Mouse (Mus musculus): ENCODE data around the gene Parp3. TPM values are rescaled to one million over a fixed set of nuclear protein-coding genes. Genes with fewer than 3 reads are reported as not detected.
A peak's percentile ranks its signal among the peaks of the same experiment; 100 is the strongest.
"Not testable (repeated sequence)": the region's sequence is repeated elsewhere in the genome, so short reads cannot be mapped to it uniquely, and the experiment has no call there.

The Parp3 gene
- polyA plus RNA-seq (2015; fragmentation: Nextera tagmentation; extraction: Ambion mirVana), result 1.2 and 1.6 TPM in 2 replicates

DNA sequence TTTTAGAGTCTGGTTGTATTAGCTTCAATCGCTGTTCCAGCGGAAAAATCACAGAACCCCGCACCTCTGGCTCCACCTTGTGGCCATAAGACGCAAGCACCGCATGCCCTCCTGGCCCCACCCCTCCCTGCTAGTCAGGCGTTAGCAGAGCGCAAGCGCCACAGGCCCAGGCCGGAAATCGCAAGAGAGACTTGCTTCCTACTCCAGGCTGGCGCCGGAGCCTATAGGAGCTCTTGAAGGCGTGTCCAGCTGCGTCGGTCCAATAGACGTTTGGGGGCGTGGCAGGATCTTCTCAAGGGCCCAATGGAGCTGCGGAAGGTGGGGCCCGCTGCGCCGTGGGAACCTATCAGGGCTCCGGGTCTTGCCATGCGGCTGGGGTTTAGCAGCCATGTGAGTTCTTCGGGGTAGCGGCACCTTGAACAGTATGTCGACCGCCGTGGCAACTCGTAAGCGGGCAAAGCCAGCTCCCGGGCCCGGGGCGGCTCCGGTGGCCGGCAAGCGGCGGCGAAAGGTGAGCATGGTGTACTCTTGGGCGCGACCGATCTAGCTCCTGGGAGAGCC lies at the start of gene Parp3:
Gene Parp3, minus strand, starts transcription at position 26 of the 561 bp plus-strand sequence.
- H3K9ac ChIP-seq, result peak within 1 kb of the TSS; percentile 85
- peaks cover 5% of the 10 kb centered on the region; the same call in 1 of the 2 replicates for H3K27me3 ChIP-seq (replicated peaks)
- peak within 1 kb of the TSS; percentile 75 for H3K4me3 ChIP-seq
- H3K9me3 ChIP-seq, result no peaks in the 10 kb centered on the region
- peak; percentile 95 for ATAC-seq (ENCODE audit: extremely low read depth, insufficient number of reproducible peaks, low FRiP score, low TSS enrichment)
- peak within 1 kb of the TSS; percentile 70 for H3K27ac ChIP-seq (replicated peaks)
- peaks cover 21% of the 10 kb centered on the region for H3K36me3 ChIP-seq
- H3K4me1 ChIP-seq, result peaks cover 45% of the 10 kb centered on the region
- under 1% methylated on average over 41 of the region's 41 CpGs for WGBS
- H3K4me2 ChIP-seq, result peak within 1 kb of the TSS; percentile 99

DNA sequence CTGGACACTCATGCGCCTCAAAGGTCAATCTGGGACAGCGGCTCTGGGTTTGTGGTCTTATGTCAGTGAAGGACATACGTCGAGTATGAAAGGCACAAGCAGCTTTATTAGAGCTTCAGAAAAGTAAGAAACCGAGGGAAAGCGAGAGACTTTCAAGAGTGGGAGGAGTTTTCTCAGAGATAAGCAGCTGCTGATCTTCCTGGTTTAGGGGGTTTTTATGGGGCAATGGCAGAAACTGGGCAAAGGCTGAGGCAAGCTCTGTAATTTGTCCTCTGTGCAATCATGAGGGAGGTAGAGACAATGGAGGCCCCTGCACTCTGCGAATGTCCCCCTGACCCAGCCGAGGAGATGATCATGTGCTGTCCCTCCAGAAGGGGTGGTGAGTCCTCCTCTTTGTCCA lies 43.2 kb upstream of the Parp3 start:
- no peak for ATAC-seq (ENCODE audit: extremely low read depth, insufficient number of reproducible peaks, low FRiP score, low TSS enrichment)
- Histone ChIP-seq H3K4me3 (no peak overlapping the region), H3K27ac (replicated peaks) (no peak overlapping the region), H3K27me3 (replicated peaks) (peaks cover 12% of the 10 kb centered on the region), H3K36me3 (no peaks in the 10 kb centered on the region), H3K4me2 (no peak overlapping the region), H3K9me3 (no peaks in the 10 kb centered on the region), H3K9ac (no peak overlapping the region), H3K4me1 (no peaks in the 10 kb centered on the region)
- WGBS, result 65% methylated on average over 8 of the region's 8 CpGs

DNA sequence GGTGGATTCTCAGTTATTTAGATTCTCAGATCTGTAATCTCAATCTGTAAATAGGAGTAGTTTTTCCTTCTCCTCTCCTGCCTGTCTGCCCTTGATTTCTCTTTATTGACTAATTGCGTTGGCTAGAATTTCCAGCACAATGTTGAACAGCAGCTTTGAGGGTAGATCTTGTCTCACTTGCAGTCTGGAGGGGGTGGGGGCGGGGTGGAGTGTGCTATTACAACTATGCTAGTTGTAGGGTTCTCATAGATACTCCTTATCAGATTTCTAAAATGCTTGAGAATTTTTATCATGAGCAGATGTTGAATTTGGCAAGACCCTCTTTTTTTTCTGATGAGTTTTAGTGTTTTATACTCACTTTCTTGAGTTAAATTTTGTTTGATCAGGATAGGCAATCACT lies 42.7 kb upstream of the Parp3 start:
- no peak overlapping the region for H3K27ac ChIP-seq (replicated peaks)
- no peaks in the 10 kb centered on the region for H3K36me3 ChIP-seq
- H3K27me3 ChIP-seq (replicated peaks), result peaks cover 16% of the 10 kb centered on the region
- no peaks in the 10 kb centered on the region for H3K4me1 ChIP-seq
- 63% methylated on average over 2 of the region's 2 CpGs for WGBS
- no peak overlapping the region for H3K4me3 ChIP-seq
- no peaks in the 10 kb centered on the region for H3K9me3 ChIP-seq
- H3K4me2 ChIP-seq, result no peak overlapping the region
- no peak for ATAC-seq (ENCODE audit: extremely low read depth, insufficient number of reproducible peaks, low FRiP score, low TSS enrichment)
- no peak overlapping the region for H3K9ac ChIP-seq

DNA sequence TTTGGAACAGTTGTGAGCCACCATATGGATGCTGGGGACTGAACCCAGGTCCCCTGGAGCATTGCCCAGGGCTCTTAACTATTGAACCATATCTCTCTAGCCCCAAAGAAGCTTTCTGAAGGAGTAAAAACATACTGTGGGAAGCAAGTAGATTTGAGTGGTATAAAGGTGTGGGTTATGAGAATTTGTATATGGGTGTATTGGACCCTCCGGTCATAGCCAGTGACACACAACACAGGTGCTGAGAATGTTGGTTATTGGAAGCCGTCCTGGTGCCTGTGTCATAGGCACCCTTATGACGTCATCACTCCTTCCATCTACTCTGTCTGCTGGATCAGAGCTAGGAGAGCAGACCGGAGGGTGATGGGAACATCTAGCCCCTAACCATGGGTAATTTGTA lies 37.5 kb upstream of the Parp3 start, which contains the start of gene Iqcf5:
Gene Iqcf5, plus strand, starts transcription at position 301 of the 400 bp plus-strand sequence.
- Histone ChIP-seq H3K4me3 (no peak within 1 kb of the TSS), H3K9me3 (no peaks in the 10 kb centered on the region), H3K4me2 (no peak within 1 kb of the TSS), H3K9ac (no peak within 1 kb of the TSS), H3K27ac (replicated peaks) (no peak within 1 kb of the TSS), H3K27me3 (replicated peaks) (peaks cover 36% of the 10 kb centered on the region), H3K36me3 (no peaks in the 10 kb centered on the region), H3K4me1 (peaks cover 14% of the 10 kb centered on the region)
- no peak for ATAC-seq (ENCODE audit: extremely low read depth, insufficient number of reproducible peaks, low FRiP score, low TSS enrichment)
- WGBS, result 79% methylated on average over 4 of the region's 4 CpGs

DNA sequence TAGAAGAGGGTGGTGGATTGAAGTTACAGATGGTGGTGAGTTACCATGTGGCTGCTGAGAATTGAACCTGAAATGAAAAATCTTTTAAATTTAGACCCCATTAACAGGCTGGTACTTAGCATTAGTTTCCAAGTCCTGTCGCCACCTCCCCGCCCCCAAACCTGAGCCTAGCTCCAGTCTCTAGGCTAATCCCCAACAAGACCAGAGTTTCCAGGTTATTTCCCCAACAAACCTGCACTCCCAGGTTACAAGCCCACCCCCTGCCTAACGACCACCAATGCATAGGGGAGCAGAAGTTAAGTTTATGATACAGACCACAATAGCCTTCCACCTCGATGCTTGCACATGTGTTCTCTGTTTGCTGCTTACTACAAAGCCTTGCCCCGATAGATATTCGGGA lies 36.8 kb upstream of the Parp3 start:
- no peak overlapping the region for H3K4me3 ChIP-seq
- H3K4me2 ChIP-seq, result no peak overlapping the region
- peaks cover 14% of the 10 kb centered on the region for H3K4me1 ChIP-seq
- no peak for ATAC-seq (ENCODE audit: extremely low read depth, insufficient number of reproducible peaks, low FRiP score, low TSS enrichment)
- H3K9ac ChIP-seq, result no peak overlapping the region
- H3K36me3 ChIP-seq, result no peaks in the 10 kb centered on the region
- WGBS, result 65% methylated on average over 6 of the region's 6 CpGs
- H3K27ac ChIP-seq (replicated peaks), result no peak overlapping the region
- H3K27me3 ChIP-seq (replicated peaks), result peaks cover 39% of the 10 kb centered on the region
- no peaks in the 10 kb centered on the region for H3K9me3 ChIP-seq

DNA sequence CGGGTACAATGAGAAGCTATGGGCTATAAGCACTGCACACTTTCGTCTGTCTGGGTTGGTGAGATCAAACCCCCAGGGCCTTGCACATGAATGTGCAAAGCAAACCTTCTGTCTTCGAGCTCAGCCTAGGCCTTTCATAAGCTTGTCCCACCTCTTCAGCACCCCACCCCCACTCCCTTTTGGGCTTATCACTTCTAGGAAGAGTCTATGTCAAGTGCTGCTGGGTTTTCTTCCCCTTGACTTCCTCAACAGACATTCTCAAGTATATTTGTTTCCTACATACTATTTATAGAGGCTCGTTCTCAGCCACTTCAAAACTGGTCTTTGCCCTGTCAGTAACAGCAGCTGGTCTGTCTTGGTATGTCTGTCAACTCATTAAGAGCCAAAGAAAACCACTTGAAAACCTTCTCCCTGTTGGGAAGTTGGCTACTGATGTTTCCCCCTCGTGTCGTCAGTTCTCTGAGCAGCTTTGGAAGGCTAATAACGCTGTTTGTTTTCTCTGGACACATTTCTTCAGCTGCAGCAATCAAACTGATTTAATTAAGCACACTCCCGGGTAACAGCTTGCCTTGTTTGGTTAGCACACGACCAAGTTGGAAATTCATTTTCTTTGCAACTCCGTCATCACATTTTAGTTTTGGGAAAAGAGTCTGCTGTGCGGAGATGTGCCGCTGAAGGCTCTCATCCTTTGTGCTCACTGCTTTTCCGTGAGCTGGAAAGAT lies 36.1 kb upstream of the Parp3 start:
- WGBS, result 39% methylated on average over 13 of the region's 13 CpGs
- ATAC-seq (ENCODE audit: extremely low read depth, insufficient number of reproducible peaks, low FRiP score, low TSS enrichment), result no peak
- Histone ChIP-seq H3K27me3 (replicated peaks) (peaks cover 43% of the 10 kb centered on the region), H3K4me1 (peaks cover 14% of the 10 kb centered on the region), H3K9me3 (no peaks in the 10 kb centered on the region), H3K36me3 (no peaks in the 10 kb centered on the region), H3K9ac (no peak overlapping the region), H3K27ac (replicated peaks) (no peak overlapping the region), H3K4me2 (peak overlapping the region; percentile 29), H3K4me3 (no peak overlapping the region)

DNA sequence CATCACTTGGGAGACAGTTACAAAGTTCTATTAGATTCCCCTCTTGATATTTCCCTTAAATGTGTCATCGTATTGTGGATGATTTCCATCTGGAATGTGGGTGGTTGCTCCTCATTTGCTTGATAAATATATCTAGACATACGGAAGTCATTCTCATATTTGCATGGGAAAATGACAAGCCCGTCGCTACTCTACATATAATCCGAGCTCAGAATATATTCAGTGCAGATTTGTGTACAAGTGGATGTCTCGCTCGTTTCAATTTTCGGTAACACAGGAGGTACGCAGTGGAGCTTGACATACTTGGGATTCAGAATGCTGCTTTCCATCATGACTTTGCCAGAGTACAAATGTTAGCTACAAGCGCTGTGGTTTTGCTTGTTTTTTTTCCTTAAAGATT lies 32.6 kb upstream of the Parp3 start:
- H3K27me3 ChIP-seq (replicated peaks), result peaks cover 38% of the 10 kb centered on the region
- H3K4me3 ChIP-seq, result no peak overlapping the region
- no peak overlapping the region for H3K27ac ChIP-seq (replicated peaks)
- H3K36me3 ChIP-seq, result no peaks in the 10 kb centered on the region
- H3K4me1 ChIP-seq, result peaks cover 14% of the 10 kb centered on the region
- ATAC-seq (ENCODE audit: extremely low read depth, insufficient number of reproducible peaks, low FRiP score, low TSS enrichment), result no peak
- WGBS, result 85% methylated on average over 10 of the region's 10 CpGs
- no peak overlapping the region for H3K4me2 ChIP-seq
- no peak overlapping the region for H3K9ac ChIP-seq
- no peaks in the 10 kb centered on the region for H3K9me3 ChIP-seq

DNA sequence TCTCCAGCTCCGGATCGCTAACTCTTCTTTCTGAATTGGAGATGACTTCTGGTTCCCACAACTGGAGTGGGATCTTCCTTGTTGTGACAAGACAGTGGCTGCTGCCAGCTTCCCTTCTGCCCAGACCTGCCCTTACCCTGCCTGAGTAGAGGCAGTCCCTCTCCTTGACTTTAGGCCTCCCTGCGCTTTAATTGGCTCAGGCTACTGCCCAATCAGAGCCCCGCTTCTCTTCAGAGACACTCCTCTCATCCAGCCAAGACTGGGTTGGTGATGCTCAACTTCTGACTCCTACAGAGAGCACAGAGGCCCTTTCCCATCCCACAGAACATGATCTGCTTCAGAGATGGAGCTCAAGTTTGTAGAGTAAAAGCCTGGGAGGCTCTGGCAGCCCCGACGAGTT lies 27.5 kb upstream of the Parp3 start:
- H3K9me3 ChIP-seq, result no peaks in the 10 kb centered on the region
- WGBS, result 58% methylated on average over 6 of the region's 6 CpGs
- ATAC-seq (ENCODE audit: extremely low read depth, insufficient number of reproducible peaks, low FRiP score, low TSS enrichment), result no peak

DNA sequence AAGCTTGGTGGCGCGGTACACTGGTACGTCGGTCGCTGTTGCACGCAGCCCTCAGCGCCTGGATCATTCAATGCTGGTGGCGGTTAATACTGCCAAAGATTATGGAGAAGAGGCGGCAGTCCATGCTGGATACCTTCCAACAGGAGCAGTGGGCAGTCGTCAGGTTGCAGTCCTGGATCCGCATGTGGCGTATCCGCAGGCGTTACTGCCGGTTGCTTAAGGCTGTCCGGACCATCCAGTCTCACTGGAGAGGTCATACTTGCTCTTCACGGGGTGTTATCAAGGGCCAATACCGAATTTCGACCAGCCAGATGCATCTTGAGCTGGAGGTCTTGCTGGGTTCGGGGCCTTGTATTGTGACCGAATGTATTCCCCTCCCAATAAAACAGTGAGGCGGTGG lies 25.1 kb upstream of the Parp3 start:
- no peak overlapping the region for H3K4me3 ChIP-seq
- no peak for ATAC-seq (ENCODE audit: extremely low read depth, insufficient number of reproducible peaks, low FRiP score, low TSS enrichment)
- peaks cover 16% of the 10 kb centered on the region; the same call in 1 of the 2 replicates for H3K27me3 ChIP-seq (replicated peaks)
- H3K27ac ChIP-seq (replicated peaks), result no peak overlapping the region
- 78% methylated on average over 22 of the region's 22 CpGs for WGBS
- no peaks in the 10 kb centered on the region for H3K36me3 ChIP-seq
- no peaks in the 10 kb centered on the region for H3K4me1 ChIP-seq
- H3K4me2 ChIP-seq, result no peak overlapping the region
- H3K9me3 ChIP-seq, result no peaks in the 10 kb centered on the region
- H3K9ac ChIP-seq, result no peak overlapping the region

More for the DNA sequence above, 27.5 kb upstream of the Parp3 start:
- no peaks in the 10 kb centered on the region for H3K36me3 ChIP-seq
- no peaks in the 10 kb centered on the region for H3K4me1 ChIP-seq
- H3K27me3 ChIP-seq (replicated peaks), result peaks cover 27% of the 10 kb centered on the region
- H3K4me3 ChIP-seq, result no peak overlapping the region
- H3K4me2 ChIP-seq, result no peak overlapping the region
- no peak overlapping the region for H3K9ac ChIP-seq
- no peak overlapping the region for H3K27ac ChIP-seq (replicated peaks)

DNA sequence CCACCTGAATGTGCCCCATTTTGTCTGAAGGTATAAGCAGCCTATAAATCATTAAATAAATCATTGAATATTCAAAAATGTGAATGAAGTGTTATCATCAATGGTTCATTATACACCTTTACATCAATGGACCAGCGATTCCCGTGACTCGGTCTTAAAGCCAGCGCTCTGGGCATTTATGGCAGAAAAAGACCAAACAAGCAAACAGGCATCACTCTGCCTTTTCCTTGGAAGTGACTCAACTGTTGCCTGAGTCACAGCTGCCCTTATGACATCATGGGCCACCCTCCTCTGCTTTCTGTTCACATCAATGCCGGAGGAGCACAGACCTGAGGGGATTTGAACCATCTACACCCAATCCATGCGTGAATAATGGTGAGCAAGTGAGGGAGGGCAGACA lies 22.9 kb upstream of the Parp3 start, which contains the start of gene Iqcf1:
Gene Iqcf1, plus strand, starts transcription at position 301 of the 400 bp plus-strand sequence.
- H3K4me3 ChIP-seq, result no peak within 1 kb of the TSS
- no peaks in the 10 kb centered on the region for H3K9me3 ChIP-seq
- H3K36me3 ChIP-seq, result no peaks in the 10 kb centered on the region
- WGBS, result 83% methylated on average over 6 of the region's 6 CpGs
- no peaks in the 10 kb centered on the region for H3K4me1 ChIP-seq
- H3K27me3 ChIP-seq (replicated peaks), result peaks cover 12% of the 10 kb centered on the region; the same call in 1 of the 2 replicates
- no peak within 1 kb of the TSS for H3K27ac ChIP-seq (replicated peaks)
- no peak within 1 kb of the TSS for H3K4me2 ChIP-seq
- ATAC-seq (ENCODE audit: extremely low read depth, insufficient number of reproducible peaks, low FRiP score, low TSS enrichment), result no peak
- H3K9ac ChIP-seq, result no peak within 1 kb of the TSS

DNA sequence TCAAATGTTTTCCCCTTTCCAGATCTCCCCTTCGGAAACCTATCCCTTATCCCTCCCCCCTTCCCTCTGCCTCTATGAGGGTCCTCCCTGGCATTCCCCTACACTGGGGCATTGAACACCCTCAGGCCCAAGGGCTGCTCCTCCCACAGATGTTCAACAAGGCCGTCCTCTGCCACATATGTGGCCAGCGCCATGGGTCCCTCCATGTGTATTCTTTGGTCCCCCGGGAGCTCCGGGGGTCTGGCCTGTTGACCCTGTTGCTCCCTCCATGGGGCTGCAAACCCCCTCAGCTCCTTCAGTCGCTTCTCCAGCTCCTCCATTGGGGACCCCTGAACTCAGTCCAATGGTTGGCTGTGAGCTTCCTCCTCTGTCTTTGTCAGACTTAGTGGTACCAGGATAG lies 10.9 kb upstream of the Parp3 start:
- H3K4me3 ChIP-seq; H3K27ac ChIP-seq (replicated peaks); ATAC-seq (ENCODE audit: extremely low read depth, insufficient number of reproducible peaks, low FRiP score, low TSS enrichment); H3K4me2 ChIP-seq; H3K9me3 ChIP-seq; H3K27me3 ChIP-seq (replicated peaks); H3K9ac ChIP-seq: not testable (repeated sequence)
- Histone ChIP-seq H3K36me3 (peaks cover 40% of the 10 kb centered on the region), H3K4me1 (peaks cover 11% of the 10 kb centered on the region)
- 87% methylated on average over 6 of the region's 6 CpGs for WGBS

DNA sequence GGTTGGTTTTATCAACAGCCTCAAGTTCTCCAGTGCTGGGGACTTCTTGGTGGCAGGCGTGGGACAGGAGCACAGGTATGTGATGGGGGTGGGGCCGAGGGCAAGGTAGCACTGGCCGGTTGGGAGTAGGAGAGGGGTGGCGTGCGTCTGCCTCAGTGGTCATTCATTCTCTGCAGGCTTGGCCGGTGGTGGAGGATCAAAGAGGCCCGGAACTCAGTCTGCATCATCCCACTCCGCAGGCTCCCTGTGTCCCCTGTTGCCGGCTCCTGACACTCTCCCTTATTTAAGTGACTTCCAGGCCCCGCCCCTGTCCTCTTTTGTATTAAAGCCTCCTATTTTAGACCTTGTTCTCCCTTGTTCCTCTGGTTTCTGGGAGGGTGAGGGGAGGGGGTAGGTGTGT lies 8.3 kb upstream of the Parp3 start:
- 84% methylated on average over 10 of the region's 10 CpGs for WGBS
- no peak overlapping the region for H3K27ac ChIP-seq (replicated peaks)

More for the DNA sequence above, 8.3 kb upstream of the Parp3 start:
- Histone ChIP-seq H3K9me3 (no peaks in the 10 kb centered on the region), H3K9ac (no peak overlapping the region), H3K4me2 (no peak overlapping the region), H3K4me3 (no peak overlapping the region), H3K4me1 (peaks cover 6% of the 10 kb centered on the region), H3K27me3 (replicated peaks) (no peaks in the 10 kb centered on the region), H3K36me3 (peaks cover 63% of the 10 kb centered on the region)
- ATAC-seq (ENCODE audit: extremely low read depth, insufficient number of reproducible peaks, low FRiP score, low TSS enrichment), result no peak

Data from heart, embryonic 13.5 days (tissue).